Mouse (Mus musculus): ENCODE results near the gene Inhbc. TPM values are rescaled to one million over a fixed set of nuclear protein-coding genes. Genes with fewer than 3 reads are reported as not detected.

The Inhbc gene
- polyA plus RNA-seq, 1 experiment: not detected

DNA sequence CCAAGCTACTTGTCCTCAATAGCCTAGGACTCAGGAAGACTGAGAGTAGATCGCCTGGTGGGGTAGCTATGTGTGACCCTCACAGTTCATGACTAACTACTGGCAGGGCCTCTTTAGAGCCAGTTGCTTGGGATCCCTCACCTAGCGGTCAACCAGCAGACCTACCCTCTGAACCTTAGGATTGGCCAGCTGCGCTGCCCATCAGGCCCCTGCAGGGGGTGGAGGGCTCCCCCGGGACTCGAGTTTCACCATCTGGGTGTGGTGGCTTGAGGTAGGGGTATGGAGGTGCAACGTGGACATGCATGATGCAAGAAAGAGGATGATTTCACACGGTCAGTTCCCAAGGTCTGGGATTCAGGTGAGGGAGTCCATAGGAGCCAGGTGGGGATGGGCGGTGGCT is 18.5 kb downstream of the Inhbc start:
- Histone ChIP-seq H3K4me3 (ENCODE audit: insufficient read depth, low read depth, low read length) (no peak overlapping the region), H3K4me1 (ENCODE audit: control insufficient read depth, insufficient read depth, low read length) (no peaks in the 10 kb centered on the region; the same call in 1 of the 2 replicates), H3K27ac (ENCODE audit: insufficient read depth, low read depth, low read length) (no peak overlapping the region), H3K27me3 (replicated peaks; ENCODE audit: control insufficient read depth, insufficient read depth, low read length) (no peaks in the 10 kb centered on the region), H3K36me3 (ENCODE audit: control insufficient read depth, insufficient read depth, low read length) (no peaks in the 10 kb centered on the region)
- DNase-seq: no peak
- 73% methylated on average over 8 of the region's 8 CpGs for WGBS
- TF ChIP-seq POLR2A (IDR thresholded peaks at IDR 0.05; ENCODE audit: low read depth, low read length) (no peak), CTCF (conservative IDR thresholded peaks at IDR 0.05; ENCODE audit: insufficient read depth, insufficient read length, low read depth, low read length) (no peak)

DNA sequence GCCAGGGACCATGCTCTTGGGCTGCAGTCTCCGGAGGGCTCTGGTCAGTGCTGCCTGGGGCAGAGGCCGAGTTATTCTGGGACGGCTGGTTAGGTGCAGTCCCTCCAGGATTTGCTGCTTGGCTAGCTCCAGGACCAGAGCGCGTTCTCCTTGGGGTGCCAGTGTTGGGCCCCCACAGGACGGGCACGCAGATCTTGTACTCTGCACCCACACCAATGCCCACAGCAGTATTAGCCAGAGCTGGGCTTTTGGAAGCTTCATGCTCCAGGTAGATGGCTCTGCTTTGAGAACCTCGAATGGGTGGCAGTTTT is 19.0 kb downstream of the Inhbc start:
- no peak overlapping the region for H3K27ac ChIP-seq (ENCODE audit: insufficient read depth, low read depth, low read length)
- no peak overlapping the region for H3K4me3 ChIP-seq (ENCODE audit: insufficient read depth, low read depth, low read length)
- TF ChIP-seq POLR2A (IDR thresholded peaks at IDR 0.05; ENCODE audit: low read depth, low read length) (no peak), CTCF (conservative IDR thresholded peaks at IDR 0.05; ENCODE audit: insufficient read depth, insufficient read length, low read depth, low read length) (no peak)
- DNase-seq: no peak
- H3K27me3 ChIP-seq (replicated peaks; ENCODE audit: control insufficient read depth, insufficient read depth, low read length): no peaks in the 10 kb centered on the region
- H3K36me3 ChIP-seq (ENCODE audit: control insufficient read depth, insufficient read depth, low read length): no peaks in the 10 kb centered on the region
- H3K4me1 ChIP-seq (ENCODE audit: control insufficient read depth, insufficient read depth, low read length): no peaks in the 10 kb centered on the region; the same call in 1 of the 2 replicates
- 56% methylated on average over 8 of the region's 8 CpGs for WGBS

DNA sequence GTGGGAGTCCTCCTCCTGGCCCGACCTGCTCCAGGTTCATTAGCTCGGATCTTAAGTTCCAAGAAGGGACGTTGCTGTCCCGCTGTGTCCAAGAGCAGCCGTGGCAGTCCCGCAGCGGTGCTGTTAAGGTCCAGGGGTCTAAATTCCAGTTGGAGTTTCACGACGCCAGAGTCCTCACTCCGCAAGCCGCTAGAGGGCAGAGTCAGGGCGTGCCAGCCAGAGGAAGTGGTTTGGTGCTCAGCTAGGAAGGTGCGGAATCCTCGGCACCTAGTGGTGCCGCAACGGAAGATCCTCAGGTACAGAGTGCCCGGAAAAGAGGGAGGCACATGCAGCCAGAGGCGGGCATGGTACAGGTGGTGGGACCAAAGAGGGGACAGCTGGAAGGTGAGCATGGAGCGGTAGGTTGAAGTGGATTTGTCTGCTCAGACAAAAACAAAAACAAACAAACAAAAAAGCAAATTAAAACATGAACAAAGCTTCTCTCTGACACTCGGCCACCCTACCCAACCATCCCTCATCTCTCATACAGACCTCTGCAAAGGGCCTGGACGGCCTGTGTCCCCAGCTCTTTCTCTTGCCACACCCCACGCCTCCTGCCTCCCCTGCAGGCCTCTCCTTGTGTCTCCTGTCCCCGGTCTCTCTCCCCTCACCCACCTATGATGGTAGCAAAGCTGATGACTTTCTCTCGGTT is 19.5 kb downstream of the Inhbc start:
- no peaks in the 10 kb centered on the region for H3K27me3 ChIP-seq (replicated peaks; ENCODE audit: control insufficient read depth, insufficient read depth, low read length)
- TF ChIP-seq POLR2A (IDR thresholded peaks at IDR 0.05; ENCODE audit: low read depth, low read length): no peak
- peak; percentile 86 for TF ChIP-seq CTCF (conservative IDR thresholded peaks at IDR 0.05; ENCODE audit: insufficient read depth, insufficient read length, low read depth, low read length)
- no peaks in the 10 kb centered on the region; the same call in 1 of the 2 replicates for H3K4me1 ChIP-seq (ENCODE audit: control insufficient read depth, insufficient read depth, low read length)
- H3K27ac ChIP-seq (ENCODE audit: insufficient read depth, low read depth, low read length): no peak overlapping the region
- DNase-seq: peak; percentile 80
- H3K36me3 ChIP-seq (ENCODE audit: control insufficient read depth, insufficient read depth, low read length): no peaks in the 10 kb centered on the region
- H3K4me3 ChIP-seq (ENCODE audit: insufficient read depth, low read depth, low read length): peak overlapping the region; percentile 15; the same call in 1 of the 2 replicates
- 12% methylated on average over 24 of the region's 24 CpGs for WGBS

DNA sequence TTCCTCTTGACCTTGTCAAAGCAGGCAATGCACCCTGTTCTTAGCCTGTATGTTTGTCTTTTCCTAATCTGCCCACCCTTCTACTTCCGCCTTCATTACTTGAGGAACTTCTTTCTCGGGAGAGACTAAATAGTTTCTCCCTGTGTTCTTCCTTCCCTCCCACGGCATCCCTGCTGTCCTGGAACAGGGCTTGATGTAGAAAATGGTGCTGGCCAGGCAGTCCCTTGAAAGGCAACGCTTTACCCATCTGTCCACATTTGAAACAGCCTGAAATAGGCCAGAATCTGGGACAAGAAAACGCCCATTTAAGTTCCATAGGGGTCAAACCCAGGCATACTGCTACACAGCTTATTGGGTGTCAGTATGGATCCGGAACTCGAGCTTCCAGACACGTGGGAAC is 20.4 kb downstream of the Inhbc start:
- WGBS: 65% methylated on average over 8 of the region's 8 CpGs
- TF ChIP-seq CTCF (conservative IDR thresholded peaks at IDR 0.05; ENCODE audit: insufficient read depth, insufficient read length, low read depth, low read length): no peak
- no peak for TF ChIP-seq POLR2A (IDR thresholded peaks at IDR 0.05; ENCODE audit: low read depth, low read length)
- H3K27me3 ChIP-seq (replicated peaks; ENCODE audit: control insufficient read depth, insufficient read depth, low read length): no peaks in the 10 kb centered on the region
- H3K4me3 ChIP-seq (ENCODE audit: insufficient read depth, low read depth, low read length): no peak overlapping the region
- no peaks in the 10 kb centered on the region for H3K36me3 ChIP-seq (ENCODE audit: control insufficient read depth, insufficient read depth, low read length)
- DNase-seq: no peak
- H3K27ac ChIP-seq (ENCODE audit: insufficient read depth, low read depth, low read length): no peak overlapping the region
- H3K4me1 ChIP-seq (ENCODE audit: control insufficient read depth, insufficient read depth, low read length): no peaks in the 10 kb centered on the region; the same call in 1 of the 2 replicates

DNA sequence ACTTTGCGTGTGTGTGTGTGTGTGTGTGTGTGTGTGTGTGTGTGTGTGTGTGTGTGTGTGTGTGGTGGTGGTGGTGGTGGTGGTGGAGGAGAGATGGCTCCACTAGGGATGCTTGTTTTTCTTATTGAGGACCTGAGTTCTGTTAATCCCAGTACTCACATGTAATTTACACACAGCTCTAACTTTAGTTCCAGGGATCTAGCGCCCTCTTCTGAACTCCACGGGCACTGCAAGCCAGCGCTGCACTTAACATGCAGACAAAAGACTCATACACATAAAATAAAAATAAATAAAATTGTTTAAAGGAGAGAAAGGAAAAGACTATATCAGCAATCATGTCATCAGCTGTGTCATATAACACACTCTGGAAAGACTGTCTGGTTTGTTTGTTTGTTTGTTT is 21.3 kb downstream of the Inhbc start:
- H3K27ac ChIP-seq (ENCODE audit: insufficient read depth, low read depth, low read length): no peak overlapping the region
- H3K4me3 ChIP-seq (ENCODE audit: insufficient read depth, low read depth, low read length): no peak overlapping the region
- TF ChIP-seq CTCF (conservative IDR thresholded peaks at IDR 0.05; ENCODE audit: insufficient read depth, insufficient read length, low read depth, low read length) (peak; percentile 37; the same call in 1 of the 2 replicates), POLR2A (IDR thresholded peaks at IDR 0.05; ENCODE audit: low read depth, low read length) (no peak)
- H3K27me3 ChIP-seq (replicated peaks; ENCODE audit: control insufficient read depth, insufficient read depth, low read length): no peaks in the 10 kb centered on the region
- H3K4me1 ChIP-seq (ENCODE audit: control insufficient read depth, insufficient read depth, low read length): no peaks in the 10 kb centered on the region; the same call in 1 of the 2 replicates
- WGBS: 71% methylated on average over 4 of the region's 4 CpGs
- DNase-seq: no peak
- no peaks in the 10 kb centered on the region for H3K36me3 ChIP-seq (ENCODE audit: control insufficient read depth, insufficient read depth, low read length)

DNA sequence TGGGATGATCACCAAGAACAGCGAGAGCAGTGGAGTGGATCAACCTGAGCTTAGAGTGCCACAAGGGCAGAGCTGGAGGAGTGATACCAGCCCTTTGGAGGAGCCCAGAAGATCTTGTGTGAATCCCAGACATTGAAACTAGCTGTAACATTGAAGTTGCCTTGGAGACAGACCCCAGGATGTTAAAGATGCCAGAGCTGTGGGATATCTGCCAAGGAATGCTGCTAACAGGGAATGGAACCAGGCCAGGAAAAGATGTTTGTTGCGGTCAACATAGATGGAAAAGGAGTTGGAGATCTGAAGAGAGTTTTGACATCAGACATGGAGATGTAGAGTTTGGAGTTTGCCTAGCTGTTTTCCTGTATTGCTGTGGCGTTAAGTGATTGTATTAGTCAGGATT is 24.1 kb downstream of the Inhbc start:
- Histone ChIP-seq H3K27me3 (replicated peaks; ENCODE audit: control insufficient read depth, insufficient read depth, low read length) (no peaks in the 10 kb centered on the region), H3K27ac (ENCODE audit: insufficient read depth, low read depth, low read length) (no peak overlapping the region), H3K4me1 (ENCODE audit: control insufficient read depth, insufficient read depth, low read length) (no peaks in the 10 kb centered on the region; the same call in 1 of the 2 replicates), H3K36me3 (ENCODE audit: control insufficient read depth, insufficient read depth, low read length) (no peaks in the 10 kb centered on the region), H3K4me3 (ENCODE audit: insufficient read depth, low read depth, low read length) (no peak overlapping the region)
- DNase-seq: no peak
- WGBS: 88% methylated on average over 3 of the region's 3 CpGs
- TF ChIP-seq CTCF (conservative IDR thresholded peaks at IDR 0.05; ENCODE audit: insufficient read depth, insufficient read length, low read depth, low read length) (no peak), POLR2A (IDR thresholded peaks at IDR 0.05; ENCODE audit: low read depth, low read length) (no peak)

DNA sequence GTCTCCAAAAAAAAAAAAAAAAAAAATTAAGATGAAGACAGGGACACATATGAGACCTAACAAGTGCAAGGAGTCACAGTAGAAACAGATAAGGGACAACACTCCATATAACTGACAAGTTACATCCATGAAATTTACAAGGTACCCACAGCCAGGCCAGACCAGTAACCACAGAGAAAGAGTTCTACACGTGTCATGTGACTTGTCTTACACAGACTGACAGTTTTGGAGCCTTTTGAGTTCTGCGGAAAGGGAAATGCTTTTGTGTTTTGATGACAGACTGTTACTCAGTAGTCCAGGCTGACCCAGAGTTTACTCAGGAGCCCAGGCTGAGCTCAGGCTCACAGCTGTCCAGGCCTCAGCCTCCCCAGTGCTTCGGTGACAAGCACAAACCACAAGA is 27.2 kb downstream of the Inhbc start:
- DNase-seq: no peak
- Histone ChIP-seq H3K4me1 (ENCODE audit: control insufficient read depth, insufficient read depth, low read length) (peaks cover 3% of the 10 kb centered on the region), H3K4me3 (ENCODE audit: insufficient read depth, low read depth, low read length) (no peak overlapping the region), H3K27ac (ENCODE audit: insufficient read depth, low read depth, low read length) (no peak overlapping the region), H3K27me3 (replicated peaks; ENCODE audit: control insufficient read depth, insufficient read depth, low read length) (peaks cover 3% of the 10 kb centered on the region; the same call in 1 of the 2 replicates), H3K36me3 (ENCODE audit: control insufficient read depth, insufficient read depth, low read length) (no peaks in the 10 kb centered on the region)
- 88% methylated on average over 3 of the region's 3 CpGs for WGBS
- no peak for TF ChIP-seq POLR2A (IDR thresholded peaks at IDR 0.05; ENCODE audit: low read depth, low read length)
- TF ChIP-seq CTCF (conservative IDR thresholded peaks at IDR 0.05; ENCODE audit: insufficient read depth, insufficient read length, low read depth, low read length): no peak
